Mouse (Mus musculus) E14TG2a.4 (cell line): ENCODE measurements around the gene Cd244a.

Source experiments
- CTCF ChIP-seq: conservative IDR thresholded peaks from 2 replicates; pipeline ENCODE4 v1.5.1; 2014; ENCODE audit warnings: low read length
- NANOG ChIP-seq: IDR thresholded peaks from 2 replicates; pipeline ENCODE4 v1.6.1; 2014; ENCODE audit warnings: borderline replicate concordance, low read length, mixed read lengths
- POU5F1 ChIP-seq: IDR thresholded peaks from 2 replicates; pipeline ENCODE4 v1.6.1; 2014; ENCODE audit warnings: low read length, borderline replicate concordance

DNA sequence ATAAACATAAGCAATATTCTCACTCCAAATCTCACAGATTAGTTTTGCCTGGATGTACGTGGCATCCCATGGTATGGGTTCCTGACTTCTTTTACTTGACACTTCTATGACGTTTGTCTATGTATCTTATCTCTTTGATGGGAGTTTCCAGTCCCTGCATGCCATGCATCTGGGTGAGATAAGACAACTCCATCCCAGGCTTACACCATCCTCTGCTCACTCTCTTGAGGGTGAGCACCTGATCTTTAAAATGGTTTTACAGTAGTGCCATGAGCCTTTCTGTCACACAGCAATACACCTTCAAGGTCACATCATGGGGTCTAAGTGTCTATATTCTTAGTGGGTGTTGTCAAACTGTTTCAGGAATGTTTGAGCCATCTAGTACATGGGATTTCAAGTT is 1.3 kb downstream of the Cd244a start:
- no peak for TF ChIP-seq CTCF
- no peak for TF ChIP-seq POU5F1
- no peak for TF ChIP-seq NANOG
